Mouse (Mus musculus): Measurements from ENCODE around the gene Tnfsf8.

Tnfsf8 gene

GRCm38 (mm10) chr4:63860688-63861540, at the start of gene Tnfsf8:
Gene Tnfsf8 (minus strand): TSS chr4:63861347.
- no peak for DNase-seq (ENCODE audit: low read depth, low spot score)

DNA sequence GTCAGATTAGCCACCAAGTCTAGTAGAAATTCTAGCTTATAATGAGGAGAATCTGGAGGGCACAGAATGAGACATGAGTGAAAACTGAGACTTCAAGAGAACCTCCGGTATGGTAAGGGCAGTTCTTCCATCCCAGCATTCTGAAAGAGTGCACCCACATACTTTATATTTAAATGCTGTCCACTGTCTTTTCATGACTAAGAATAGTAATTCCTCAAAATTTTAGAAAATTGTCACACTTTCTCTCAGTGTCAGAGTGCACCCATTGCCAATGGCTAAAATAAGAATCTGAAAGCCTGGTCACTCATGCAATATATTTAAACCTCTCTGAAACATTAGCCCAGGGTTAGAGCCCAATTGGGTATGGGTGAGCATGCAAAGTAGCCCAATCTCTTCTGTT, 47.4 kb upstream of the Tnfsf8 start:
- no peak for DNase-seq (ENCODE audit: low read depth, low spot score)

DNA sequence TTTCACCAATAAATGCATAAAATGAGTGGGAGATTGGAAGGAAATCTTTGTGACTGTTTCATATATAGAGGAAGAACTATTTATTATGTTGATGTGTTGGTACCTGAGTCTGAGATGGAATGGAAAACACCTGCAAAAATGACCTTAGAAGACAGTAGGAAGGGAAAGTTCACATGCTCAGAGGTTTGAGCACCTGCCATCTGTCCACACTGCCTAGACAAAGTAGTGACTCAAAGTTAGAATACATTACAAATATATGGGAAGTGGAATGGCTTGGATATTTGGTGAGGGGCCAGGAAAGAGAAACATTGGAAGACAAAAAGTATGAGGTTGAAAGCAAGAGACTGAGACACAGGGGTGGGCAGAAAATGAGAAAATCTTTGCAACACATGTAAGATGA, 46.3 kb upstream of the Tnfsf8 start:
- no peak for DNase-seq (ENCODE audit: low read depth, low spot score)

DNA sequence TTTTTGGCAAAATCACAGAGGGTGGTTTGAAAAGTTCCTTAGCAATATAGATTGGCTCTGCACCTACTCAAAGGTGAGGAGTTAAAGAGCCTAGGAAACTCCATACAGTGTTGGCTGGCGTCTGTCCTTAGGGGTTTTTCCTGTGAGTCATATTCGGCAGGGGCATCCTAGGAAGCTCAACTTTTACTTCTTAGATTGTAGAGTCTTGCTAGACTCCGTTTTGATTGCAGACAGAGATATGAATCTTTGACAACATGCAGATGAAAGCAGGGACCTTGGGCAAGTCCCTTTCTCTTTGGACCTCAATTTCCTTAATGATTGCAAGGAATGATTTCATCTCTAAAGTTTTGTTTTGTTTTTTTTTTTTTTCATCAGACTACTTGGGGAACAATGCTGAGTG, 44.9 kb upstream of the Tnfsf8 start:
- DNase-seq (ENCODE audit: low read depth, low spot score) = no peak

GRCm38 (mm10) chr4:63899081-63899523, 38.0 kb upstream of the Tnfsf8 start:
- no peak for DNase-seq (ENCODE audit: low read depth, low spot score)

DNA sequence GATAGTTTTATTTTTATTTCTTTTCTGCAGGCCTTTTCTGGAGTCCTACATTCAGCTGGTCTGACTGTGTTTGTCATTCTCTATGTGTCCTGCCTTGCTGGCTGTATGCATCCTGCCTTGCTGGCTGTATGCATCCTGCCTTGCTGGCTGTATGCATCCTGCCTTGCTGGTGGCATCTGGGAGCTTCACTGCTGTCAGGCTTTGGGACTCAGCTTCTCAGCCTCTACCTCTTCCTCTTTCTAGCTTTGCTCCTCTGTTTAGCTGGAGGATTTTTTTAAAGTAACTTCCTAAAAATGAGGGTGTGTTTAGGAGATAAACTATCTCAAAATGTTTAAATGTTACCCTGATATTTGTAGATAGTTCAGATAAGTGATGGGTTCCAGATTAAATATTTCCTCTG, 36.0 kb upstream of the Tnfsf8 start:
- DNase-seq (ENCODE audit: low read depth, low spot score) = no peak

DNA sequence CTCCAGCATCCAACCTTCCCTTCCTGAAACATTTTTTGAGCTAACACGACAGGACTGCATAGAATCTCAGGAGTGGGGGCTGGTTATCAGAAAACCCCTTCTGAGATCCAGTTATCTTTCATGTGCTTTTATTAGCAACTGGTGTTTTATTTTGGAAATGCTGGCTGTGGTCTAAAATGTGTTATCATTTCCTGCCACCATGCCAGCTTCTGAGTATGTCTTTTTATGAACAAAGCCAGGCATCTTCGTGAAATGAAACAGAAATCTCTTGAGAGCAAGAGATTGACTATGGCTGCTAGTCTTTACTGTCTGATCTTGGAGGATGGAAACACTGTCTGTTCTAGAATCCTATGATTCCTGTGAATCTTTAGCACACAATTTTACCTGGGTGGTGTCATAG, 25.0 kb upstream of the Tnfsf8 start:
- DNase-seq (ENCODE audit: low read depth, low spot score) = no peak

DNA sequence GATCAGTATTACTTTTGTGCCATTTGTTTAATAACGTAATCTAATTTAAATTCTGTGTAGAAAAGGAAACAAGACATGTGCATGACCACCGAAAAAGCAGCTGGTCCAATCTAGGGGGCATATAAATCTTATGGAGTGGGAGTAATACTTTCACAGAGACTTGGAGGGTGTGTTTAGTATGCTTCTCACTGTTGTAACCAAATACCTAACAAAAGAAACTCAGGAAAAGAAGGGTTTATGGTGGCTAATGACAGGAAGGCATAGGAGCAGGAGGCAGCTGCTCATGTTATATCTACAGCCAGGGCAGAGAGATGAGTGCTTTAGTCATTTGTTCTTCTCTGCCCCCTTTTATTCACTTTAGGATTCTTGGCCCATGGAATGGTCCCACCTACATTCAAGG, 15.6 kb upstream of the Tnfsf8 start:
- no peak for DNase-seq (ENCODE audit: low read depth, low spot score)

DNA sequence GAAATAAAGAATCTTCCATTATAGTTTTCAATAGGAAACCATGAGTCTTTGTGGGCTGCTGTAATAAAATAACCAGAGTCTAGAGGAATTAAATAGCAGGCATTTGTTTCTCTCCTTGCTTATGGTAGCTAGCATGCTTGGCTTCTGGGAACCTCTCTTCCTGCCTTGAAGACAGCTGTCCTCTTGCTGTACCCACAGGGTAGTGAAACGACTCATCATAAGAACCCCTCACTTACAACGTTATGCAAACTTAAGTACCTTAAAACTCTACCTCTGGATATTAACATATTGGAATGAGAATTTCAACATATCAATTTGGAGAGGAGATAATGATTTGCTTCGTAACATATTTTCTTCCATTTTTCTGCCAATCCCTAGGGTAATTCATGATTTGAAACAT, 14.3 kb upstream of the Tnfsf8 start:
- no peak for DNase-seq (ENCODE audit: low read depth, low spot score)

DNA sequence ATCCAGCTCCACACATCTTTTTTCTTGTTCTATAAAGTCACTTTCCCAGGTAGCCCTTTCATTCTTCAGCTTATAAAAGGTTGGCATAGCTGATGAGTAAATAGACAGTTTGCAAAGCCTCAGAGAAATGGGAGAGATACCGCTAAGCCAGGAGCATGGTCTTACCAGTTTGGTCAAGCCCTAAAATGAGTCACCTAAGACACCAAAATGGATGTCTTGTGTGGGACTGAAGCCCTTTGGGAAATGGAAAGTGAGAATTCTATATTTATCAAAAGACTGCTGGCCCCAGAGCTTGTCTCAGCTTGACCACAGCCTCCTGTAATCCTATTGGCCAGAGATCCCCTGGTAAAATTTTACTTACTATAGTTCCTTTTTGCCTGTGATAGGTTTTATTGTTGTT, 9.5 kb upstream of the Tnfsf8 start:
- DNase-seq (ENCODE audit: low read depth, low spot score) = no peak

DNA sequence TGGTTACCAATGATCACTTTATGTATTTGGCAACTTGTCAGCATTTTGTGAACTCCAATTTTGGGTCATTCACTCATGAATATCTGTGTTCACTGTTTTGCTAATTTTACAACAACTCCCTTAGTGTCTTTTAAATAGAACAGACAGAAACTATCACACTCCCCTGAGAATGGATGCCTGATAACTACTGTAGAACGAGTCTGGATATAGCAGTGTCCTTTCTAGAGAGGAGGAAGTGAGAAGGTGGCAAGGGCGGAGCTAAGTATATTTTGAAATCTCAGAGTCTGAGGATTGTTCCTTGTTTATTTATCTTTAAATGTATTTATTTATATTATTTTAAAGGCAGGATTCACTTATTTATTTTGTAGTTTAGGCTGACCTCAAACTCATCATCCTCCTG, 7.6 kb upstream of the Tnfsf8 start:
- DNase-seq (ENCODE audit: low read depth, low spot score) = no peak

DNA sequence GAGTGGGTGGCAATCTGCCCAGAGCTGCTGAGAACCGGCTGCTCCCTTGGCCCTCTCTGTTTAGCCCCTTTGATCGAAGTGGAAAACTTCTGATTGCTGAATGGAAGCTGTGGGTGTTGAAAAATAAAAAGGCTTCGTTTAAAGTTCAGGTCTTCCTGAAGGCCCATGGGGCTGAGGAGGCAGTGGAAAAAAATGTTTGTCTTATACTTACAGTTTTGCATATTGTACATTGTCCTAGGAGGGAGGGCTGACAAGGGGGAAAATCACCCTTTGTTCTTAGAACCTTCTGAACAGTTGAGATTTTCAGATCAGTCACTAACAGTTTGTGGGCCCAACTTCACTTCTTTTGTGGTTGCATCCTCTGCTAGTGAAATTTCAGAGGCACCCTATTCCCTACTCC, 1.8 kb upstream of the Tnfsf8 start:
- no peak for DNase-seq (ENCODE audit: low read depth, low spot score)

DNA sequence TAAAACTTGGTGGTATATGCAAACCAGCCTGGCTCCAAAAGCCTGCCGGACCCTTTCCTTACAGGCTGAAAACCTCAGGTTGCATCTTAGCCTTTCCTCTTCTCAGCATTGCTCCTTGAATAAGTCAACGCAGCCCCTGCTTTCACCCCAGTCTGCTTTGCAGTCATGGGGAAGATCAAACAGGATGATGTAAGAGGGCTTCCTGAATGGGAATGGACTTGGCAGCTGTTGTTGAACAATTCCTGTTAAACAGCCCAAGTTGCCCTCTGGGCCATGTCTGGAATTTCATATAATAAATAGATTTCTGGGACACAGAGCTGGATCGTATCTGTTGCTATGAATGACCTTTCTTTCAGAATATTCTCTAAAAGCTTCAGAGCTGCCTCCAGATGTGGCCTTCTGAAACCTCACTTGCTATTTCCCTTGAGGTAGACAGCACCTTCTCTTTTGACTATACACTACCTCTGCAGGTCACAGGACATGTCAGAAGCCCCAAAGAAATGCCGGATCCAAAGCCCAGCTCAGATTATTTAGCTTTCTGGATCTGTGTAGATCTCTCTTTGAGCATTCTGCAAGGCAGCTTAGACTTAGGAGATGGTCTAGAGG, 1.0 kb upstream of the Tnfsf8 start:
- DNase-seq (ENCODE audit: low read depth, low spot score) = no peak

DNA sequence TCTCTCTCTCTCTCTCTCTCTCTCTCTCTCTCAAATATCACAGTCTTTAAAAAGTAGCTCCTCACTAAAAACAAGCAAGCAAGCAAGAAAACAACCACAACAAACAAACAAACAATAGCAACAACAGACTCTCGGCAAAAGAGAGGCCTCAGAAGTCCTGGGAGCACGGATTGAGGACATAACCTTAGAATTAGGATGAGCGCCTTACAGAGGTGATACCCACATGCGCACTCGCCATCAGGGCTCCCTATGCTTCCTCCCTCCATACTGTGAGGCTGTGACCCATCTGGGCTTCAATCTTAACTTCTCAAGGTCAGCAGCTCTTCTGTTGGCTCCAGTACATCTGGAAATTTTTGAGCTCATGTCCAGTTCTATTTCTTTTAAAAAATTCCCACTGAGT, 911 bp downstream of the Tnfsf8 start:
- no peak for DNase-seq (ENCODE audit: low read depth, low spot score)

GRCm38 (mm10) chr4:63859785-63860203, 1.4 kb downstream of the Tnfsf8 start:
- no peak for DNase-seq (ENCODE audit: low read depth, low spot score)

DNA sequence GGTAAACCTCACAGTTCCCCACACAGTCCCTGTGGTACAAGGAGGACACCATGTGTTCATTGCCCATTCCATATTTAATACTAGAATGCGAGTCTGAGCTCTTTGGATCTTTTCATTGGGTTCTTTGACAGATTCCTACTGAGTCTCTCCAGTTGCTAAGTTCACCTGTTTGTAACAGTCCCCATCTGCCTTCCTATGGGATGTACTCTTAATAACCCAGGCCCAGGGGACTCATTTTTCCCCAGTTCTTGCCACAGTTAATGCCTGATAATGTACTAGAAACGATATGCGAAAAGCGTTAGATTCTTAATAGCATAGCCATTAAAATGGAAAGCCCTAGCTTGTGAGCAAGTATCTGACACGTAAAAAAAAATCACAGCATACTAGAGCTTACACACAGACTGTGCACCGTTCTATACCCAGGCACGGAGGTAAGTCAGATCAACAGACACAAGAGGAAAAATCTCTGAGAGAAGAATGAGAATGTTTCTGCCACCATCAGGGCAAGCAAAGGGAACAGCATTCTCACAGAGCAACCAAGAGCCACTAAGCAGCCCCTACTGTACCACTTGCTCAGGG, 2.4 kb downstream of the Tnfsf8 start:
- no peak for DNase-seq (ENCODE audit: low read depth, low spot score)

- no peak for DNase-seq (ENCODE audit: low read depth, low spot score)
These were observed 4.4 kb downstream of the Tnfsf8 start for GRCm38 (mm10) chr4:63856764-63857163.

DNA sequence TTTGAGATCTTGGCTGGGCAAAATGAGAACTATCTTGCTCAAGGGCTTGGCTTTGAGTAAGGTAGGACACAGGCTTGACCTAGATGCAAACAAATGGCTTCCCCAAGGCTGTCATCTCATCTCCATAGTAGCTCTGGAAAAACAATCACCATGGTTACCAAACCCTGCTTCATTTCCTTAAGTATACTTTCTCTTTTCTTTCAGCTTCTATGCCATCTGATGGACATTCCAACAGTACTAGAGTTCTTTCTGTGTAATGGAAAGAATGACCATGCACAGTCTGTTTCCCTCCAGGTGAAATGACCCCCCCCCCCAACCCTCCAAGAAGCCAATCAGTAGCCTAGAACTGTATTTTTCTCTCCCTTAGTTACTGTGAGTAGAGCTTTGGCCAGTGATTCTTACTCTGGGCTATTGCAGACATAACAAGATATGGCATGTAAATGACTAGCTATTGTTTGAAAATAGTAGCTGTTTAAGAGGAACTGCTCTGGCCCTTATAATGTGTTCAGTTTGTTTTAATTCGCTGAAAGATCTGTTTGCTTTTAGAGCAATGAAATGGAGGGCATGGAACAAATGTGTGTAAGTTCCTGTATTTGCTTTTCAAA, 7.3 kb downstream of the Tnfsf8 start:
- DNase-seq (ENCODE audit: low read depth, low spot score) = no peak

DNA sequence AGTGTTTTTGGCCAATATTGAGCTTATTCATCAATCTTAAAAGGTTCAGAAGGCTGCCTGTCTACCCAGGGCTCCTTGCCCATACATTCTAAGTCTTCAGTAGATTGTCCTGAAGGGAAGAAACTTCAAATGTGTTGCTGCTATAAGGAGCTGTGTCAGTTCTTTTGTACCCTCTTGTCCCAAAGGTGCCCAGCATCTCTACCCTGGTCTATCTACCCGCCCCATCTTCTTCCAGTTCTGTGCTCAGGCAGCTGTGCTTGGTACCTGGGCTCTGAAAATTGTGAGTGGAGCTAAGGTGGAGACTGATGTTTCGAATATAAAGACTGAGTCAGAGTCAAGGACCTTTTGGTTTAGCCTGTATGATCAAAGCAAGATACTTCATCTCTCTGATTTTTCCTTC, 11.1 kb downstream of the Tnfsf8 start:
- DNase-seq (ENCODE audit: low read depth, low spot score) = no peak

GRCm38 (mm10) chr4:63846881-63847597, 14.1 kb downstream of the Tnfsf8 start:
- no peak for DNase-seq (ENCODE audit: low read depth, low spot score)

DNA sequence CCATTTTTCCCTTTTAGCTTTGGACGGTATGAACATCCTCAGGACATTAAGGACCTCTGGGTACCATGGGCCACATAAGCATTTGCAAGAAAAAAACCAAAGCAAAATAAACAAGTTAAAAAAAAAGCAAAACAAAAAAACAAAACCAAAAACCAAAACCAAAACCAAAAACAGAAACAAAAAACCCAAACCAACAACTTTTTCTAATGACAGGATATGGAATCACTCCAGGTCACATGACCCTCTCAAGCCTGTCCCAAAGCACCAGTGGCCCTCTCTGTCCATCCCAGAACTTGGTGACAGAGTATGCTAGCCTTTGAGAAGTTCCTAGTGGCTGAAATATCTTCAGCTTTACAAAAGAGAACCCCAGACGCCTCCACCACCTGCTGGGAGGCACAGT, 15.4 kb downstream of the Tnfsf8 start:
- no peak for DNase-seq (ENCODE audit: low read depth, low spot score)

DNA sequence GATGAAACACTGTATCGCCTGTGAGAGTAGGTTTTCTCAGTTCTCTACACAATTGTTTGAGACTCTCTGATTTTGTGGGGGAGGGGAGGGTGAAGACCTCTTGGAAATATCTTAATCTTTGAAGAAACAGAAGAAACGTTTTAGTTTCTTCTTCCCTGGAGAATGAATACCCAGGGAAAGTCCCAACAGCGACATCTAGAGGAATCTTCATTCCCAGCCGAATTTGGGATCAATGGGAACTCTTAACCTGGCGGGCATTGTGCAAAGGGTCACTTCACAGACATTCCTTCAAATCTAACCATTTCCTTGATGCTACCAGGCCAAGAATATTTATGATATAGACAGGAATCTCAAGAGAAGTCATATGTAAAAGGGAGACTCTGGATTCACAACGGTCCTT, 17.2 kb downstream of the Tnfsf8 start:
- no peak for DNase-seq (ENCODE audit: low read depth, low spot score)
